Mouse (Mus musculus): Measurements from ENCODE around the gene Gtf2a2. TPM values are rescaled to one million over a fixed set of nuclear protein-coding genes. Genes with fewer than 3 reads are reported as not detected.

The Gtf2a2 gene
- polyA plus RNA-seq, 1 experiment from 2014 or later, result 196 TPM

DNA sequence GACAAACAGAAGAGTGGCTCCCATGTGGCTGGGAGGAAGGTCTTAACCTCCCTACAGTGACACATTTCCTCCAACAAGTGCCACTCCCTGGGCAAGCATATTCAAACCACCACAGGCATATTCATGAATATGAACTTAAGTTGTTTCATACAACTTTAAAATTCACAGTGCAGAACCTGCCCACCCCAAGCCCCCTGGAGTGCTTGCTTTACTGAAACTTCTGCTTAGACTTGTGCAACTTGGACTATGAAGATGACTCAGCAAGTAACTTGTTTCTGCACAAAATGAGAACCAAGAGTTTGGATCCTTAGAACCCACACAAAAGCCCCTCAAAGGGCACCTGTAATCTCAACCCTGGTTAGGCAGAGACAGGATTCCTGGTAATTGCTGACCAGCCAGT, 12.3 kb downstream of the Gtf2a2 start:
- Histone ChIP-seq H3K9me3 (no peaks in the 10 kb centered on the region), H3K27me3 (replicated peaks; ENCODE audit: low read depth, poor library complexity, severe bottlenecking) (no peaks in the 10 kb centered on the region), H3K4me3 (no peak overlapping the region), H3K27ac (replicated peaks) (no peak overlapping the region), H3K4me1 (no peaks in the 10 kb centered on the region), H3K36me3 (replicated peaks) (peaks cover 34% of the 10 kb centered on the region)
- no peak for DNase-seq (ENCODE audit: low spot score)

DNA sequence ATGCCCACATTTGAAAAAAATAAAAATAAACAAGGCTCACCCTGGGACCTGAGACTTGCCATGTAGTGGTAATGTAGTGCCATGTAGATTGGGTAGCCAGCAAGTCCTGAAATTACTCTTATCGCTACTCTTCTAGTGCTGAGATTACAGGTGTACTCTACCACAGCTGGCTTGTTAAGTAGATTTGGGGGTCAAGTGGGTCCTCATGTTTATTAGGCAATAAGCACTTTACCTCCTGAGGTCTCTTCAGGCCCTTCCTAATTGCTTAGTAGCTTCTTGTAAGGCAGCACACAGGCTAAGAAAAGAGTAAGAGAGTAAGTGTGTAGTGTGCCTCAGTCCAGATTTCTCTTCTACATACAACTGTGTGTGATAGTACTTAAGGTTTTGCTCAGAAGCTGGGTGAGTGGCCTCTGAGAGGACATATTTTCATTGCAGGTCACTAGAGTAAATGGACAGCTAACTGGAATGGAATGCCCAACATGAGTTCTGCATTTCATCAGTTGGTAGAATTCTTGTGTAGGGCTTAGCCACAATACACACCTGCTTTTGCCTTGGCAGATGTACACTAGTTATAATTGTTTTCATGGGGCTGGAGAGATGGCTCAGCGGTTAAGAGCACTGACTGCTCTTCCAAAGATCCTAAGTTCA, 13.1 kb downstream of the Gtf2a2 start:
- Histone ChIP-seq H3K36me3 (replicated peaks) (peaks cover 26% of the 10 kb centered on the region), H3K4me1 (no peaks in the 10 kb centered on the region), H3K9me3 (no peaks in the 10 kb centered on the region), H3K4me3 (no peak overlapping the region), H3K27me3 (replicated peaks; ENCODE audit: low read depth, poor library complexity, severe bottlenecking) (no peaks in the 10 kb centered on the region), H3K27ac (replicated peaks) (no peak overlapping the region)
- WGBS, result 92% methylated on average over 2 of the region's 2 CpGs
- no peak for DNase-seq (ENCODE audit: low spot score)

DNA sequence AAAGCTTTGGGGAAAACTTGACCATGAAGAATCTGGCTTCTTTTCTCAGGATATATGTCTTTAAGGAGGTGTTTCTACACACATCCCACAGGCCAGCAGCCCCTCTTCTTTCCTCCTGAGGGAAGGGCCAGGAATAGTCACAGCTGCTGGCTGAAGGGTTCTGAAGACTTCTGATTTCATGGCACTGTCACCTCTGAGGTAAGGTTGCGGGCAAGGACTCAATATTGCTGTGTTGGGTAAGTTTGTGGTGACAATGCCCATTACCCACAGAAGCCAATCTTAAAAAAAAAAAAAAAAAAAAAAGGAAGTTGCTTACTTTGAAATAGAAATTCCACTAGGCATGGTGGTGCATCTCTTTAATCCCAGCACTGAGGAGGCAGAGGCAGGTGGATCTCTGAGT, 19.8 kb downstream of the Gtf2a2 start:
- no peaks in the 10 kb centered on the region for H3K9me3 ChIP-seq
- no peaks in the 10 kb centered on the region for H3K4me1 ChIP-seq
- no peaks in the 10 kb centered on the region for H3K36me3 ChIP-seq (replicated peaks)
- no peaks in the 10 kb centered on the region for H3K27me3 ChIP-seq (replicated peaks; ENCODE audit: low read depth, poor library complexity, severe bottlenecking)
- DNase-seq (ENCODE audit: low spot score), result no peak
- H3K27ac ChIP-seq (replicated peaks), result no peak overlapping the region
- 91% methylated on average over 1 of the region's 1 CpGs for WGBS
- no peak overlapping the region for H3K4me3 ChIP-seq

DNA sequence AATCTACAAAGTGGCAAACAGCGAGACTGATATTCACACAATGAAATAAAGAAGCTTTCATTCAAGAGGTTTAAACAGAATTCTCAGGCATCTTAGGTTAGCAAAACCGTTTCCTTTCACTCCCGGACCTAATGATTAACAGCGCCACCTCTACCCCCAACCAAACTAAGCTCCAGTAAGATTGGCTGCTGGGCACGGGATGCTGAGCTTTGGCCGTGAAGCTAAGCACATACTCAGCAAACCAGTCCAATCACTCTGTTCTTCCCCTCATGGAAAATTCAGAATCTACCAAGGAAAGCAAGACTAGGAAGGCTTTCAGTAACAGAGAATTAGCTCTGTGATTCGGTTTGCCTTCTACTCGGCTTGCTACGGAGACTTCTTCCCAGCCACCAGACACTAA, 20.7 kb downstream of the Gtf2a2 start:
- Histone ChIP-seq H3K4me1 (no peaks in the 10 kb centered on the region), H3K27me3 (replicated peaks; ENCODE audit: low read depth, poor library complexity, severe bottlenecking) (no peaks in the 10 kb centered on the region), H3K9me3 (no peaks in the 10 kb centered on the region), H3K36me3 (replicated peaks) (no peaks in the 10 kb centered on the region), H3K4me3 (no peak overlapping the region), H3K27ac (replicated peaks) (no peak overlapping the region)
- DNase-seq (ENCODE audit: low spot score), result no peak
- 78% methylated on average over 9 of the region's 9 CpGs for WGBS

DNA sequence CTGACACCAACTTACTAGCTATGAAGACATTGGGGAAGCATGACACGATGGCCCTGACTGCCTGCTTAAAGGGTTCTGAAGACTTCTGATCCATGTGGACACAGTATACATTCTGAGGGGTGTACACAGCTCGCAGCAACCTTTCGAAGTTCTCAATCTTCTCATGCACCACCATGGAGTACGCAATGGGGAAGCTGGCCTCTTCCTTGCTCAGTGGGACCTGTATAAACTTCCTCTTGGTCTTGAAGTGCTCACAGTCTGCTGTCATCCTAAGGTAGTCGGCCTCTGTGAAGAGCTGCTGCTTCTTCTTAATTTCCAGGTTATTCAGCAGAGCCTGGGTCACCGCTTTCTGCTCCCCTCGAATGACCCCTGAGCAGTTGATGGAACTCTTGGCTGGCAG, 22.4 kb downstream of the Gtf2a2 start:
- DNase-seq (ENCODE audit: low spot score), result no peak
- no peaks in the 10 kb centered on the region for H3K36me3 ChIP-seq (replicated peaks)
- H3K27ac ChIP-seq (replicated peaks), result no peak overlapping the region
- H3K9me3 ChIP-seq, result no peaks in the 10 kb centered on the region
- H3K4me1 ChIP-seq, result no peaks in the 10 kb centered on the region
- no peak overlapping the region for H3K4me3 ChIP-seq
- H3K27me3 ChIP-seq (replicated peaks; ENCODE audit: low read depth, poor library complexity, severe bottlenecking), result no peaks in the 10 kb centered on the region
- WGBS, result 91% methylated on average over 7 of the region's 7 CpGs

DNA sequence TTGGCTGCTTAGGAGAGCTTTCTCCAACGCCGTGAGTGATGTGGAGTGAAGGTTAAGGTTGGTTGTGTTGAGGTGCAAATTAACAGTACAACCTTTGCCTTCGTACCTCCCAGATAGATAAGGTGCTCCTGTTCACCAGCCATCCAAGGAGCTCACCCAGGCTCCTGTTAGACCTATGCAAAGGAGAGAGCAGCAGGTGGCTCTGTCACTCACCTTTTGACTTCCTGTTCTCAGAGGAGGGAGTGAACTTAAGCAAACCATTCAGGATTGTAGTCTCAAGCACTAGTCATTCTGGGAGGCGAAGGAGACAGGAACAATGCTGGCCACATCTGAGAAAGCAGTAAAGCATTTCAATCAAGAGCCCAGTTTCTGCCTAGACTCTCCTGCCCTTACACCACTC, 24.3 kb downstream of the Gtf2a2 start:
- Histone ChIP-seq H3K4me3 (no peak overlapping the region), H3K27me3 (replicated peaks; ENCODE audit: low read depth, poor library complexity, severe bottlenecking) (no peaks in the 10 kb centered on the region), H3K36me3 (replicated peaks) (no peaks in the 10 kb centered on the region), H3K4me1 (no peaks in the 10 kb centered on the region), H3K27ac (replicated peaks) (no peak overlapping the region), H3K9me3 (no peaks in the 10 kb centered on the region)
- no peak for DNase-seq (ENCODE audit: low spot score)
- WGBS, result 82% methylated on average over 4 of the region's 4 CpGs

DNA sequence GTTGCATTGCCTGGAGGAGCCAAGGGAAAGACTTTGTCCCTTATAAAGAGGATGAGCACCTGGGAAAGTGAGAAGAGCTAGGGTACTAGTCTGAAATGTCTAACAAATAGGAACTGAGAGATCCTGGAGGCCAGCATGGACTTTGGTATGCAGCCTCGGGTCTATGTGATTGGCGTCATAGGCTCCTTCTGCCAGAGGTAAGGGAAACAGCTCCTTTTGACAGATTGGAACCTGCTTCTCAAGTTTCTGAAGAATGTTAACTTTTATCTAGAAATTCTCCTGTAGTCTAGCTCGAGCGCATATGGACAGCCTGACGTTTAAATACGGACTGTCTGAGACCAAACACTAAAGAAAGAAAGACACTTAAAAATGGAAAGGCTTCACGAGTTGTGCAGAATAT, 25.6 kb downstream of the Gtf2a2 start, which contains the start of gene Gcnt3:
Gene Gcnt3, minus strand, starts transcription at position 101 of the 400 bp plus-strand sequence.
- 84% methylated on average over 7 of the region's 7 CpGs for WGBS

DNA sequence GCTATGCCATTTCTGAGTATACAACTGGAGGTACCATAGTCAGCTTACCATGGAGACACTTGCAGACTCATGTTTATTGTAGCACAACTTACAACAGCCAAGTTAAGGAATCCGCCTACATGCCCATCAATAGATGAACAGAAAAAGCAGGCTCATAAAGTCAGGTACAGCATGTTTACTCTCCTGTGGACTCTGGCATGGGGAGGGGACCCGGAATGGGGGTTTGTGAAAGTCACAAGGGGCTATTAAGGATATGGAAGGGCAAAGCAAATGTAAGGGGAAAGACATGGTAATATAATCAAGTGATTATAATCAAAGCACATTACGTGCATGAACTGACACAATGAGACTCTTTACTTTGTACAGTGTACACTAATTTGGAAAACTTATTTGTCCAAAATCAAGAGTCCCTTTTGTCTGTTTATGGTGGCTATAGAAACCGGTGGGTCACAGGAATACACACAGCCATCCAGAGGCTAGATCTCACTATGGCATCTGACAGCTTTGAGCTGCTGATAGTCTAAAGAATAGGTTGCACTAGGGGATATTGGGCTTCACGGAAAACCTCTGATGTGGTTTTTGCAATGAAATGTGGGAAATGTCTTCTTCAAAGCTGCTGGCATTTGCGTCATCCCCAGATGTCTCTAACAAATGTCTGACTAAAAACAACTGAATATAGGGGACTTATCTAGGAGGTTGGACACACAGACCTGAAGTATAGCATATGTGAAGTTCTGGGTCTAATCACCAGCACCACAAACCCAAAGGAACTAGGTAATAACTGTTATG, 27.4 kb downstream of the Gtf2a2 start:
- Histone ChIP-seq H3K4me1 (no peaks in the 10 kb centered on the region), H3K4me3 (no peak overlapping the region), H3K9me3 (no peaks in the 10 kb centered on the region), H3K27me3 (replicated peaks; ENCODE audit: low read depth, poor library complexity, severe bottlenecking) (no peaks in the 10 kb centered on the region), H3K36me3 (replicated peaks) (no peaks in the 10 kb centered on the region), H3K27ac (replicated peaks) (no peak overlapping the region)
- DNase-seq (ENCODE audit: low spot score), result no peak
- WGBS, result 88% methylated on average over 6 of the region's 6 CpGs

More for the DNA sequence above, 25.6 kb downstream of the Gtf2a2 start, which contains the start of gene Gcnt3:
- Histone ChIP-seq H3K4me3 (no peak within 1 kb of the TSS), H3K4me1 (no peaks in the 10 kb centered on the region), H3K27me3 (replicated peaks; ENCODE audit: low read depth, poor library complexity, severe bottlenecking) (no peaks in the 10 kb centered on the region), H3K36me3 (replicated peaks) (no peaks in the 10 kb centered on the region), H3K27ac (replicated peaks) (no peak within 1 kb of the TSS), H3K9me3 (no peaks in the 10 kb centered on the region)
- no peak for DNase-seq (ENCODE audit: low spot score)

DNA sequence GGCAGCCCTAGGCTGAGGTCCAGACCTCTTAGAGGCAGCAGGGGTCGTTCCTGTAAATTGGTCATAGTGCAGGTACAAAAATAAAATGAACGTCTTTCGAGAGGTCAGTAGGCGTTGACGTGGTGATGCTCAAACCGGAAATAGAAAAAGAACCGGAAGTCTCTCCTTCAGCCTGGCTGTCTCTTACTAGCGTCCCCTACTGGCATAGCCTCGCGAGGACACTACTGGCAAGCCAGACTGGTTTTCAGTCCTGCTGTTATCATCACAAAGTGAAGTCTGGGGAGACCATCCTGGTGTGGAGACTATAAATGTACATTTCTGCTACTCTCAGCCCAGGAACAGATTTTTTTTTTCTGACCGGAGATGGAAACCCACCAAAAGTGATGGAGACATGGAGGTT, 28.2 kb downstream of the Gtf2a2 start:
- H3K4me3 ChIP-seq, result no peak overlapping the region
- no peaks in the 10 kb centered on the region for H3K9me3 ChIP-seq
- DNase-seq (ENCODE audit: low spot score), result no peak
- no peaks in the 10 kb centered on the region for H3K4me1 ChIP-seq
- no peaks in the 10 kb centered on the region for H3K27me3 ChIP-seq (replicated peaks; ENCODE audit: low read depth, poor library complexity, severe bottlenecking)
- WGBS, result 86% methylated on average over 11 of the region's 11 CpGs
- no peak overlapping the region for H3K27ac ChIP-seq (replicated peaks)
- H3K36me3 ChIP-seq (replicated peaks), result no peaks in the 10 kb centered on the region

DNA sequence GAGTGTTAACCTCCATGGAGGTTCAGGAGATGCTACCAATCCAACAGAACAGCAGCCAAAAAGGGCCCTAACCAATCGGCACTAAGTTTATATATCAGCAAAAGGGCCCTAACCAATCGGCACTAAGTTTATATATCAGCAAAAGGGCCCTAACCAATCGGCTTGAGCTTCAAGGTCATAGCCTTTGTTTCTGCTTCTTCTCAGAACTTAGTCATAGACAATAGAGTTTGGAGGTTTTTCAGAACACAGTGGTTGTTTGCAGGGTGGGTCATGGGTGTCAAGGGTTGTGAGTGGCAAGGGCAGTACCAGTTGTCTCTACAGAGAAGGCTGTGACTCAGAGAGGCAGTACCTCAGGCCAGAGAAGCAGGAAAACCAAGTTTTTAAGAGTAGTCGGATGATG, 29.8 kb downstream of the Gtf2a2 start:
- Histone ChIP-seq H3K4me3 (no peak overlapping the region), H3K4me1 (no peaks in the 10 kb centered on the region), H3K27ac (replicated peaks) (no peak overlapping the region), H3K36me3 (replicated peaks) (no peaks in the 10 kb centered on the region), H3K27me3 (replicated peaks; ENCODE audit: low read depth, poor library complexity, severe bottlenecking) (no peaks in the 10 kb centered on the region), H3K9me3 (no peaks in the 10 kb centered on the region)
- no peak for DNase-seq (ENCODE audit: low spot score)
- WGBS, result 91% methylated on average over 4 of the region's 4 CpGs

DNA sequence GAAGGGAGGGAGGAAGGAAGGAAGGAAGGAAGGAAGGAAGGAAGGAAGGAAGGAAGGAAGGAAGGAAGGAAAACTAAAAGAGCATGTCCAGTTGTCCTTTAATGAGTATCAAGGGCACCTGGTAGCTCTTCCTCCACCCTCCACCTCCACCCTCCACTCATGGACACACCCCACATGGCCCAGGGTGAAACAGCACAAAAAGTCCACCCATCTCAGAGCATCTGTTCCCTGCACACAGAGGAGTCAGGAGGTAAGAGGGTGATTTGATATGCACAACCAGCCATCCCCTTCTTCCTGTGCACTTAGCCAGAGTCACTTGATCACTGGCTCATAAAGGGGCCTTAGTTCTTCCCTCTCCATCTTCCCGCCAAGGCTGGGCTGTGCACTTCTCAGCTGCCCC, 30.6 kb downstream of the Gtf2a2 start:
- H3K27ac ChIP-seq (replicated peaks), result no peak overlapping the region
- H3K4me3 ChIP-seq, result no peak overlapping the region
- no peak for DNase-seq (ENCODE audit: low spot score)
- peaks cover 7% of the 10 kb centered on the region for H3K4me1 ChIP-seq
- no peaks in the 10 kb centered on the region for H3K27me3 ChIP-seq (replicated peaks; ENCODE audit: low read depth, poor library complexity, severe bottlenecking)
- WGBS, result 66% methylated on average over 1 of the region's 1 CpGs
- no peaks in the 10 kb centered on the region for H3K9me3 ChIP-seq
- H3K36me3 ChIP-seq (replicated peaks), result no peaks in the 10 kb centered on the region

DNA sequence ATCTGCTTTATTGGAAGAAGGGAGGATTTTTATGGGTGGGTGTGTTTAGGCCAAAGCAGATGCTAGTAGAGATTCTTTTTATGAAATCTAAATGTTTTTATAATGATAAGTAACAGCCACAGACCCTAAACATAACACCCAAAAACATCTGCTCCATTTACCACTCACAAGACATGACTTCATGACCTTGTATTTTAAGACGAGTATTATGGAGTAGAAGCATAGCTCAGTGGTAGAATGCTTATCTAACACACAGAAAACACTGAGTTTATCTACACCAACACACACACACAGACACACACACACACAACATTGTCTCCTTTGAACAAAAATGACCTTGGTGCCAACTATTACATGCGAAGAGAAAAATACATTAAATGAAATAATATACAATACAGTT, 32.5 kb downstream of the Gtf2a2 start:
- no peaks in the 10 kb centered on the region for H3K27me3 ChIP-seq (replicated peaks; ENCODE audit: low read depth, poor library complexity, severe bottlenecking)
- WGBS, result 80% methylated on average over 2 of the region's 2 CpGs
- no peaks in the 10 kb centered on the region for H3K9me3 ChIP-seq
- H3K36me3 ChIP-seq (replicated peaks), result no peaks in the 10 kb centered on the region
- no peak overlapping the region for H3K4me3 ChIP-seq
- peaks cover 26% of the 10 kb centered on the region for H3K4me1 ChIP-seq
- H3K27ac ChIP-seq (replicated peaks), result no peak overlapping the region
- no peak for DNase-seq (ENCODE audit: low spot score)

DNA sequence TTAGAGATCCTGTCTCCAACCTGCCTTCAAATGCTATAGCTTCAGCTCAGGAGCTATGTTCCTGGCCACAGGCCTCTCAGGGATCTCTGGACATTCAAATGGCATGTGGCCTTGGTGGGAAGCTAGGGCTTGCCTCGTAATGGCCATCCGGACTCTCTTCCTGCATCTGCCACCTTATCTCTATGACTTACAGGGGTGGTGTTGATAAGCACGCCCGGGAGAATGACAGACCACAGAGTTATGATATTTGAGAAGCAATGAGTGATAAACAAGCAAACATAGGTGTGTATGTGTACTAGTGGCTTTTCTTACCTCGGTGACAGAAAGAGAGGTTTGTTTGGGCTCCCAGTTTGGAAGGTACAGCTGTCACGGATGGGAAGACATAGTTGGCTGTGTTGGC, 33.9 kb downstream of the Gtf2a2 start:
- H3K4me3 ChIP-seq, result no peak overlapping the region

More for the DNA sequence above, 33.9 kb downstream of the Gtf2a2 start:
- Histone ChIP-seq H3K4me1 (peaks cover 30% of the 10 kb centered on the region), H3K27me3 (replicated peaks; ENCODE audit: low read depth, poor library complexity, severe bottlenecking) (no peaks in the 10 kb centered on the region), H3K27ac (replicated peaks) (no peak overlapping the region), H3K9me3 (no peaks in the 10 kb centered on the region), H3K36me3 (replicated peaks) (no peaks in the 10 kb centered on the region)
- WGBS, result 92% methylated on average over 6 of the region's 6 CpGs
- no peak for DNase-seq (ENCODE audit: low spot score)
